Mouse (Mus musculus) thymus, postnatal 10 days (tissue): ENCODE results near the gene Them4.

ENCODE experiments used
- DNase-seq, 2 experiments: peaks; one replicate each; pipeline ENCODE4 v3.0.0; 2021; ENCODE audit warnings: low spot score in 2 of 2

Gene Them4

GRCm38 (mm10) chr3:94367511-94367910, 57.6 kb downstream of the Them4 start:
- no peak for DNase-seq

- DNase-seq, result peak in 1 of 2 experiments; percentile 31
Measured at GRCm38 (mm10) chr3:94368631-94369030, 58.7 kb downstream of the Them4 start.

DNA sequence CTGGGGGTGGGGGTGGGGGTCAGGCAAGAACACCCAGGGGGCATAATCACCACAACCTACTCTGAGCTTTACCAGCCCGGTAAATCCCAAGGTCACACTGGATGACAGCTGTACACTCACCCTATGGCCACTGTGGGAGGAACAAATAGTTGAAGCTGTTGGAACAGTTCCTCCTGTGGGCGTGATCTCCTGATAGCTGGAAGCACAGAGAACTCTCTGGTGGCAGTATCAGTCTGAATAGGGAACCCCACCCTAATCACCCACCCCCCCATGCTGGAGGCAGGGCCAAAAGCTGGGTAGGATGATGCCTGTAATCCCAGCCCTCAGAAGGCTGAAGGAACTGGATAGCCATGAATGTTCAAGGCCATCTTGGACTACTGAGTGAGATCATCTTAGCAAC, 59.8 kb downstream of the Them4 start:
- DNase-seq, result no peak

DNA sequence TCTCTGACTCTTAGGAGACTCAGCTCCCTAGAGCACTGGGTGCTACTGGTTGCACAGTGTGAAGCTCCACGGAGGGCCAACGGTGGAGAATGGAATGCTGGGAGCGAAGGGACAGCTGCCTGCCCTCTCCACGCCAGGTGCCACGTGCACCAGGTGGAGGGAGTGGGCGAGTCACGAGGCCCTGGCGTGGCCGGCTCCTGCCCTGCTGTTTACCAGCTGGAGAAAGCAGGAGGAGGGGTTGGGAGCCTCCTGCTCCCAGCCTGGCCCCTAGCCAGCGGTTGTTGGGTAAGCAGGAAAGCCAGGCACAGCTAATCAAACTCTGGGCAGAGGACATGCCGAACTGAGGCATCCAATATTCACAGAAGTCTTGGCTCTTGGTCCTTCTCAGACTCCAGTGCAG, 61.7 kb downstream of the Them4 start:
- DNase-seq, result no peak

GRCm38 (mm10) chr3:94372038-94372437, 62.1 kb downstream of the Them4 start:
- no peak for DNase-seq

DNA sequence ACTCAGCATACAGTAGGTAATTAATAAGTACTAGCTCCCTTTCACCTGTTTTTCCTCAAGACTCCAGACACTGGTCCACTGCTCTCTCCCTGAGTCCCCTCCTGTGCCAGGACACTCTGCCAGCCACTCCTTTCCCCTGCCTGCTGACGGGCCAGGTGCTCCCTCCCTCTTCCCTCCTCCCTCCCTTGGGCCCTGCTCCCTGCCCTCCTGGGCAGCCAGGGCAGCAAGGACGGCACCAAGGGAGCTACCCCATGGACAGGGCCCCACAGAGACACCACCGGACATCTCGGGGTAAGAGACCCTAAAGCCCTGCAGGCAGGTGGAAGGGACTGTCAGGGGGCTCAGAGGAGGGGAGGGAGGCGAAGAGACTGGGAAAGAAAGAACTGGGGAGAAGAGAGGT, 62.8 kb downstream of the Them4 start, which contains the start of gene Rorc:
Rorc (plus strand) TSS at position 154 of the 400 bp plus-strand sequence.
- no peak for DNase-seq

DNA sequence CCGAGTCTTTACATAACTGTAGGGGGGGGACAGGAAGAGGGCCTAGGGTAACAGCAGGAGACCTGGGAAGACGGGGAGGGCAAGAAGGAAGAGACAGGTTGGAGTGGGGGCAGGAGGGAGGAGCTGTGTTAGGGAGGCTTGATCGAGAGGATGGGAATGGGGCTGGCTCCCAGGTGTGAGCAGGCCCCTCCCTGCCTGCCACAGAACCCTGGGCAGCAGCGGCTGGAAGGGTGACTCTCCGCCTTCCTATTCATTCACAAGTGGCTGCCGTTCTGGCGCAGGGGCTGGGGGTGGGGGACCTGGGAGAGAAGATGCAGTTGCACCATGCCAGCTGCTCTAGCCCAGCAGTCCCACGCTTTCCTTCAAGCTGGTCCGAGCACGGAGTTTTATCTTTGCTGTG, 63.2 kb downstream of the Them4 start:
- DNase-seq, result no peak

- peak; percentile 54 to 62 for DNase-seq
Measured at GRCm38 (mm10) chr3:94373597-94374011, 63.7 kb downstream of the Them4 start.

- peak in 1 of 2 experiments; percentile 22 for DNase-seq
Measured at GRCm38 (mm10) chr3:94374636-94375035, 64.7 kb downstream of the Them4 start.

- peak; percentile 28 to 35 for DNase-seq
Measured at GRCm38 (mm10) chr3:94375146-94375545, 65.3 kb downstream of the Them4 start.

DNA sequence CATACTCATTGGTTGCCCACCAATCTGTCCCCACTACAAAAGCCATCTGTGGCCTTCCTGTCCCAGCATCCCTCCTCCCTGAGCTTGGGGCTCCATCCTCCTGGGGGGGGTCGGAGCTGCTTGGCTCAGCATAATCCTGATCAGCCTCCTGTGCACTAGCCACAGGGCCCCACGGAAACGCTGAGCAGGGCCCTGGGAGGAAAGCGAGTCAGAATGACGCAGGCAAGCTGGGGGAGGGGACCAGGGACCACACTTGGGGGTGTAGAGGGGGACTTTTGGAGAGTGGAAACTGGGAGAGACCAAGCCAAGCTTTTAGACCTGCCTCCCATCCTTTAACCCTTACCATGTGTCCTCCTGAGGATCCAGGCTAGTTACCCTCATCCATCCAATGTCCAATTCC, 66.0 kb downstream of the Them4 start:
- peak; percentile 77 to 78 for DNase-seq

DNA sequence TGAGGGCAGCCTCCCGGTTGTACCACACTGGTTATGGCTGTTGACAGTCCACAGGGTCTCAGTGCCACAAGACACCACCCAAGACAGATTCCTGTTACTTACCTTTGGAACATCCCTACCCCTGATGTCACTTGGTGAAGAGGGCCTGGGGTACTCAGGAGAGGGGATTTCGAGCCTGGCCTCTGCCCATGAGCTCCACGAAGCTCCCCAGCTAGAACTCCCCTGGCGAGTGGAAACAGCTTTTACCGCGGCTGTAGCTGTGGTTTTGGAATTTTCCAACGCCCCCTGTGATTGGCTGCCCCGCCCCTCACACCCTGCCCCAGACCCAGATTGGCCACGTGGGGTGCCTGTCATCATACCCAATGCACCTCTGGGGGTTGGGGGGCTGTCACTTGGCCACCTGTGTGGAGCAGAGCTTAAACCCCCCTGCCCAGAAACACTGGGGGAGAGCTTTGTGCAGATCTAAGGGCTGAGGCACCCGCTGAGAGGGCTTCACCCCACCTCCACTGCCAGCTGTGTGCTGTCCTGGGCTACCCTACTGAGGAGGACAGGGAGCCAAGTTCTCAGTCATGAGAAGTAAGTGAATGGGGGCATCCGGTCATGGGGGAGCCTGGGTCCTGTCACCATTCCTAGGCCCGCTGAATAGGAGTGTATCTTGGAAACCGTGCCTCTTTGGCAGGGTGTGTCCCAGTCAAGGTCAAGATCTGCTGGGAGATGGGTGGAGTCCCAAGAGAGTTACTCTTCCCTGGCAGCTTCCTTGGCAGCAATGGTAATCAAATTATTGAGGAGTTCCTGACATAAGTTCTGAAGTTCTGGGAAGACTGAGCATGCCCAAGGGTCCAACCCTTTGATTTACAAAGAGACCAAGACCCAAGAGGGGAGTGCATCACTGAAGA, 67.4 kb downstream of the Them4 start:
- DNase-seq, result peak; percentile 97 to 98

DNA sequence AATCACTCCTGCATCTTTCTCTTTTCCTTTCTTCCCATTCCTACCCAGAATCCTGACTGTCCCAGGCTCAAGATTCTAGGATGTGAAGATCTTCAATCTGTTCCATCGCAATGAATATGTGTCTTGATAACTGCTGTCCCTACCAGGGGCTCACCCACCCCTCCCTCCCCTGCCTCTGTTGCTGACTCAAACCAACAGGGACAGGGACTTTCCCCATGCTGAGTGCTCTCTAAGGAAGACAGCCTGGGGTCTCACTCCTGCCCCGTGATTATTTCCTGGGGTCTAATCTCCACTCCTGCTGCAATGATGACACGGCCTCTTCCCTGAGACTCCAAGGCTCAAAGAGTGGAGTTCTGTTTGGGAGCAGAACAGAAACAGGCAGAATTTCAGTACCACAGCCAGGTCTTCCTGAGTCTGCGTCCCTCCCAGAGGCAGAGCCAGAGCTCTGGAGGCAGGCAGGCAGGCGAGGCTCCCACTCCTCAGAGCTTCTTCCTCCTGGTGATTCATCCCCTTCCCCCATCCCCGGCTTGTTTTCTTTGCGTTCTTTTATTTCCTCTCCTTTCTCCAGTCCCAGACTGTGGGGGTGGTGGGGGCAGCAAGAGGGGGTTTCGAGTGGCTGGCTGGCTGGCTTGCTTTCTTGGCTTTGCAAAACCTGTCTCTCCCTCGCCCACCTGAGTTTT, 70.1 kb downstream of the Them4 start:
- peak in 1 of 2 experiments; percentile 26 for DNase-seq
